Mouse (Mus musculus): ENCODE measurements around the gene Mtus2. TPM values are rescaled to one million over a fixed set of nuclear protein-coding genes. Genes with fewer than 3 reads are reported as not detected.
A peak's percentile ranks its signal among the peaks of the same experiment; 100 is the strongest.

Gene Mtus2
- total RNA-seq, 1 experiment: 11.0 TPM

GRCm38 (mm10) chr5:148304112-148304511 is 347.0 kb downstream of the Mtus2 start:
- TF ChIP-seq CHD2 (IDR thresholded peaks at IDR 0.05; ENCODE audit: low read depth, low read length) (no peak), HCFC1 (IDR thresholded peaks at IDR 0.05; ENCODE audit: borderline replicate concordance, insufficient read depth, low read length) (no peak), ZNF384 (IDR thresholded peaks at IDR 0.05; ENCODE audit: low read depth, low read length) (no peak), ZC3H11A (IDR thresholded peaks at IDR 0.05; ENCODE audit: borderline replicate concordance, low read depth, low read length) (no peak), MAFK (IDR thresholded peaks at IDR 0.05; ENCODE audit: insufficient read depth, low read depth, low read length) (no peak)
- Histone ChIP-seq H3K9ac (ENCODE audit: insufficient read depth, low read depth, low read length, poor library complexity, severe bottlenecking) (no peak overlapping the region; the same call in 1 of the 2 replicates), H3K4me3 (ENCODE audit: insufficient read depth in 1 of 2, low read depth in 1 of 2, low read length in 2 of 2, poor library complexity in 1 of 2, severe bottlenecking in 1 of 2) (peak overlapping the region in 1 of 2 experiments; percentile 71; a peak in 1 of 4 replicates), H3K9me3 (ENCODE audit: control insufficient read depth, insufficient read depth, low read depth, low read length) (no peaks in the 10 kb centered on the region), H3K27ac (ENCODE audit: insufficient read depth, low read depth, low read length, poor library complexity, severe bottlenecking) (no peak overlapping the region), H3K4me1 (ENCODE audit: control insufficient read depth in 2 of 2, insufficient read depth in 2 of 2, low read length in 2 of 2, poor library complexity in 1 of 2) (peaks cover 0 to 2% of the 10 kb centered on the region in 2 experiments; a peak in 1 of 4 replicates), H3K36me3 (ENCODE audit: control insufficient read depth, insufficient read depth, low read length, poor library complexity, severe bottlenecking) (peaks cover 13% of the 10 kb centered on the region)
- in situ Hi-C loops (cut with MboI; ENCODE audit: low sequenced_read_pairs in 2 of 2, unreplicated experiment in 2 of 2): no loop called here
- no peak for DNase-seq (ENCODE audit: low read depth, low spot score)

GRCm38 (mm10) chr5:148310790-148311189 is 353.7 kb downstream of the Mtus2 start:
- TF ChIP-seq CHD2 (IDR thresholded peaks at IDR 0.05; ENCODE audit: low read depth, low read length) (no peak), MAFK (IDR thresholded peaks at IDR 0.05; ENCODE audit: insufficient read depth, low read depth, low read length) (no peak), HCFC1 (IDR thresholded peaks at IDR 0.05; ENCODE audit: borderline replicate concordance, insufficient read depth, low read length) (no peak), ZNF384 (IDR thresholded peaks at IDR 0.05; ENCODE audit: low read depth, low read length) (no peak), ZC3H11A (IDR thresholded peaks at IDR 0.05; ENCODE audit: borderline replicate concordance, low read depth, low read length) (no peak)
- no peak overlapping the region for H3K4me3 ChIP-seq (ENCODE audit: insufficient read depth in 1 of 2, low read depth in 1 of 2, low read length in 2 of 2, poor library complexity in 1 of 2, severe bottlenecking in 1 of 2)
- in situ Hi-C loops (cut with MboI; ENCODE audit: low sequenced_read_pairs in 2 of 2, unreplicated experiment in 2 of 2): no loop called here
- no peaks in the 10 kb centered on the region for H3K4me1 ChIP-seq (ENCODE audit: control insufficient read depth in 2 of 2, insufficient read depth in 2 of 2, low read length in 2 of 2, poor library complexity in 1 of 2)
- no peak overlapping the region for H3K9ac ChIP-seq (ENCODE audit: insufficient read depth, low read depth, low read length, poor library complexity, severe bottlenecking)
- no peak overlapping the region for H3K27ac ChIP-seq (ENCODE audit: insufficient read depth, low read depth, low read length, poor library complexity, severe bottlenecking)
- peaks cover 9% of the 10 kb centered on the region for H3K36me3 ChIP-seq (ENCODE audit: control insufficient read depth, insufficient read depth, low read length, poor library complexity, severe bottlenecking)
- DNase-seq (ENCODE audit: low read depth, low spot score): no peak
- no peaks in the 10 kb centered on the region for H3K9me3 ChIP-seq (ENCODE audit: control insufficient read depth, insufficient read depth, low read depth, low read length)

- H3K9ac ChIP-seq (ENCODE audit: insufficient read depth, low read depth, low read length, poor library complexity, severe bottlenecking): no peak overlapping the region
- DNase-seq (ENCODE audit: low read depth, low spot score): no peak
- in situ Hi-C loops (cut with MboI; ENCODE audit: low sequenced_read_pairs in 2 of 2, unreplicated experiment in 2 of 2): no loop called here
- H3K36me3 ChIP-seq (ENCODE audit: control insufficient read depth, insufficient read depth, low read length, poor library complexity, severe bottlenecking): 0 out of 2 replicates have a peak, but pooled peaks cover 3% of the 10 kb centered on the region
- H3K4me3 ChIP-seq (ENCODE audit: insufficient read depth in 1 of 2, low read depth in 1 of 2, low read length in 2 of 2, poor library complexity in 1 of 2, severe bottlenecking in 1 of 2): no peak overlapping the region
- no peaks in the 10 kb centered on the region for H3K4me1 ChIP-seq (ENCODE audit: control insufficient read depth in 2 of 2, insufficient read depth in 2 of 2, low read length in 2 of 2, poor library complexity in 1 of 2)
- no peak overlapping the region for H3K27ac ChIP-seq (ENCODE audit: insufficient read depth, low read depth, low read length, poor library complexity, severe bottlenecking)
- no peaks in the 10 kb centered on the region for H3K9me3 ChIP-seq (ENCODE audit: control insufficient read depth, insufficient read depth, low read depth, low read length)
- TF ChIP-seq MAFK (IDR thresholded peaks at IDR 0.05; ENCODE audit: insufficient read depth, low read depth, low read length): no peak
- no peak for TF ChIP-seq ZNF384 (IDR thresholded peaks at IDR 0.05; ENCODE audit: low read depth, low read length)
- TF ChIP-seq CHD2 (IDR thresholded peaks at IDR 0.05; ENCODE audit: low read depth, low read length): no peak
- TF ChIP-seq HCFC1 (IDR thresholded peaks at IDR 0.05; ENCODE audit: borderline replicate concordance, insufficient read depth, low read length): no peak
- no peak for TF ChIP-seq ZC3H11A (IDR thresholded peaks at IDR 0.05; ENCODE audit: borderline replicate concordance, low read depth, low read length)
These were observed 355.3 kb downstream of the Mtus2 start for GRCm38 (mm10) chr5:148312443-148312842.

- in situ Hi-C loops (cut with MboI; ENCODE audit: low sequenced_read_pairs in 2 of 2, unreplicated experiment in 2 of 2): no loop called here
- no peak overlapping the region for H3K9ac ChIP-seq (ENCODE audit: insufficient read depth, low read depth, low read length, poor library complexity, severe bottlenecking)
- no peaks in the 10 kb centered on the region for H3K36me3 ChIP-seq (ENCODE audit: control insufficient read depth, insufficient read depth, low read length, poor library complexity, severe bottlenecking)
- no peak for DNase-seq (ENCODE audit: low read depth, low spot score)
- H3K4me3 ChIP-seq (ENCODE audit: insufficient read depth in 1 of 2, low read depth in 1 of 2, low read length in 2 of 2, poor library complexity in 1 of 2, severe bottlenecking in 1 of 2): no peak overlapping the region
- TF ChIP-seq CHD2 (IDR thresholded peaks at IDR 0.05; ENCODE audit: low read depth, low read length) (no peak), HCFC1 (IDR thresholded peaks at IDR 0.05; ENCODE audit: borderline replicate concordance, insufficient read depth, low read length) (no peak), ZNF384 (IDR thresholded peaks at IDR 0.05; ENCODE audit: low read depth, low read length) (no peak), ZC3H11A (IDR thresholded peaks at IDR 0.05; ENCODE audit: borderline replicate concordance, low read depth, low read length) (no peak), MAFK (IDR thresholded peaks at IDR 0.05; ENCODE audit: insufficient read depth, low read depth, low read length) (no peak)
- H3K27ac ChIP-seq (ENCODE audit: insufficient read depth, low read depth, low read length, poor library complexity, severe bottlenecking): no peak overlapping the region
- no peaks in the 10 kb centered on the region for H3K9me3 ChIP-seq (ENCODE audit: control insufficient read depth, insufficient read depth, low read depth, low read length)
- H3K4me1 ChIP-seq (ENCODE audit: control insufficient read depth in 2 of 2, insufficient read depth in 2 of 2, low read length in 2 of 2, poor library complexity in 1 of 2): no peaks in the 10 kb centered on the region
These were observed 357.8 kb downstream of the Mtus2 start for GRCm38 (mm10) chr5:148314931-148315330.
